ENCODE assay signal across 8 mouse cellular contexts in the genomic region with DNA sequence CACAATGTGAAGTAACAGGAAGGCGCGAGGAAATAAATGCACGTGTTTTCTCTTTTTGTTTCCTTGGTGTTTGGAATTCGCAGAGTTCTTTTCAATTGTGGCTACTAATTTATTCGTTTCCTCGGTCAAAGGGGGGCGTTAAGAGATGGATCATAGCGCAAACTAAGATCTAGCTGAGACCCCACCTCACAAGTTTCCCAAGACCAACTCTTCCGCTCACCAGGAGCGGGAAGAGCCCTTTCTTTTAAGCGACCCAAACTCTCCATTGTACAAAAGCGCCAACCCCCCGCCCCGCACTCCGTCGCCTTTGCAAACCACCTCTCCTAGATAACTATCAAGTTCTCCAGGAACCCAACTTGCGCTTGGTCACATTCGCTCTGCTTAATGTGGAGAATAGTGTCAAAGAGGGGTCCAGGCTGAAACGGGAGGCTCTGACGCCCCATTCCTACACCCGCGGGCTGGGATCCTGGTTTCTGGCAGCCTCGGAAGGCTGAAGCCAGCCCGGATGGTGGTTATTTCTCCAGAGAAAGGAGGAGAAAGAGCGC. TPM values are rescaled to one million over a fixed set of nuclear protein-coding genes. Genes with fewer than 3 reads are reported as not detected.
A peak's percentile ranks its signal among the peaks of the same experiment; 100 is the strongest.
DNase-seq lines count a peak whose midpoint lies in the region; ATAC-seq and TF ChIP-seq lines count a peak whose summit lies in the region.

No protein-coding gene starts in this region.

- ATAC-seq in cerebellum, adult (ENCODE audit: insufficient number of reproducible peaks, low FRiP score, low TSS enrichment), result no peak
- no peak for ATAC-seq in liver, embryonic 13.5 days (ENCODE audit: low read depth)

- no peak for TF ChIP-seq CTCF in cerebellum, adult 2 months (IDR thresholded peaks at IDR 0.05; ENCODE audit: borderline replicate concordance, insufficient read depth, low read depth, low read length)

- peaks cover 4% of the 10 kb centered on the region; the same call in 1 of the 2 replicates for H3K27me3 ChIP-seq in cerebellum, adult 2 months (ENCODE audit: control insufficient read depth, insufficient read depth, low read length)
- H3K27me3 ChIP-seq in liver, embryonic 13.5 days, result peaks cover 78% of the 10 kb centered on the region

- WGBS in cerebellum, adult 2 months, result 2% methylated on average over 25 of the region's 25 CpGs
- 1% methylated on average over 25 of the region's 25 CpGs for WGBS in liver, embryonic 13.5 days (ENCODE audit: insufficient replicate concordance)

- peak overlapping the region; percentile 51 for H3K4me3 ChIP-seq in cerebellum, adult 2 months (replicated peaks; ENCODE audit: insufficient read depth, low read depth, low read length)
- no peak overlapping the region for H3K4me3 ChIP-seq in liver, embryonic 13.5 days (replicated peaks)

- H3K9me3 ChIP-seq in liver, embryonic 13.5 days (replicated peaks), result no peaks in the 10 kb centered on the region

- peak in 1 of 2 experiments; percentile 5 for DNase-seq in cerebellum, adult 2 months
- peak; percentile 39 for DNase-seq in ES-CJ7 (ENCODE audit: low read depth, low spot score)
- DNase-seq in forelimb bud, embryonic 11.5 days (ENCODE audit: low read depth, low spot score), result peak; percentile 24
- DNase-seq in liver, embryonic 13.5 days, result no peak
- DNase-seq in urinary bladder, postnatal 14 days (ENCODE audit: low spot score), result no peak
- no peak for DNase-seq in layer of hippocampus, adult 9-10 months (ENCODE audit: low spot score)
- no peak for DNase-seq in layer of hippocampus, adult 9-11 months

- TF ChIP-seq POLR2A in cerebellum, adult 2 months (IDR thresholded peaks at IDR 0.05; ENCODE audit: borderline replicate concordance, insufficient read depth, low read length), result no peak

- peak overlapping the region; percentile 50 for H3K4me2 ChIP-seq in liver, embryonic 13.5 days

- no peak overlapping the region for H3K9ac ChIP-seq in liver, embryonic 13.5 days

- H3K27ac ChIP-seq in cerebellum, adult 2 months (ENCODE audit: insufficient read depth, low read length), result no peak overlapping the region
- H3K27ac ChIP-seq in liver, embryonic 13.5 days, result no peak overlapping the region

- H3K4me1 ChIP-seq in cerebellum, adult 2 months (ENCODE audit: control insufficient read depth, insufficient read depth, low read length), result no peaks in the 10 kb centered on the region
- no peaks in the 10 kb centered on the region for H3K4me1 ChIP-seq in liver, embryonic 13.5 days (replicated peaks)

- H3K36me3 ChIP-seq in liver, embryonic 13.5 days, result no peaks in the 10 kb centered on the region

RNA-seq across cellular contexts. Expression of a gene that starts 0.9 kb away (rescaled TPM):
- 13.3 and 14.2 TPM in 2 replicates for polyA plus RNA-seq in cerebellum, adult 2 months (2012; rRNA removed)
- 0.15 and 0.16 TPM in 2 replicates for polyA plus RNA-seq in liver, embryonic 13.5 days (2015; fragmentation: Nextera tagmentation; extraction: Ambion mirVana)

Comparison
In these comparisons a context has a peak if more than half of its experiments do, and no peak if none do; other contexts are left out.
1. DNase-seq: peak in ES-CJ7 (single experiment) and forelimb bud, embryonic 11.5 days (single experiment); none in liver, embryonic 13.5 days (single experiment), urinary bladder, postnatal 14 days (single experiment), layer of hippocampus, adult 9-10 months (single experiment) and layer of hippocampus, adult 9-11 months (single experiment).
2. RNA of a gene that starts 0.9 kb away (polyA plus RNA-seq): 13.3 to 14.2 TPM in cerebellum, adult 2 months; 0.15 to 0.16 TPM in liver, embryonic 13.5 days; every median in the first group is over 10 times any median in the second.